Mouse (Mus musculus) intestine, embryonic 16.5 days (tissue): Measurements from ENCODE around the gene Nsl1. TPM values are rescaled to one million over a fixed set of nuclear protein-coding genes. Genes with fewer than 3 reads are reported as not detected.
A peak's percentile ranks its signal among the peaks of the same experiment; 100 is the strongest.

Experiments used
- ATAC-seq: fragments of 200-750 bp; cut with Nextera tagmentation; 2 replicates; pipeline ENCODE4 v1.8.0; 2017; ENCODE audit warnings: moderate TSS enrichment, moderate library complexity
- H3K27ac ChIP-seq: fragments of 300-500 bp; sonication (generic); 2 replicates; pipeline ENCODE4 v1.5.1; 2014; ENCODE audit warnings: mild to moderate bottlenecking, low read length
- H3K27me3 ChIP-seq: fragments of 300-500 bp; sonication (generic); replicated peaks from 2 replicates; pipeline ENCODE4 v1.6.1; 2014; ENCODE audit warnings: low read length, control low read depth, mixed read lengths; ENCODE audit not compliant: control insufficient read depth, insufficient read depth
- H3K36me3 ChIP-seq: fragments of 300-500 bp; sonication (generic); 2 replicates; pipeline ENCODE4 v1.6.1; 2014; ENCODE audit warnings: low read length, control low read depth; ENCODE audit not compliant: control insufficient read depth, insufficient read depth
- H3K4me1 ChIP-seq: fragments of 300-500 bp; sonication (generic); 2 replicates; pipeline ENCODE4 v1.6.1; 2014; ENCODE audit warnings: low read length, control low read depth, mixed read lengths; ENCODE audit not compliant: control insufficient read depth, insufficient read depth
- H3K4me2 ChIP-seq: fragments of 300-500 bp; sonication (generic); 2 replicates; pipeline ENCODE4 v1.6.1; 2014; ENCODE audit warnings: low read depth, low read length, control low read depth
- H3K4me3 ChIP-seq: fragments of 300-500 bp; sonication (generic); 2 replicates; pipeline ENCODE4 v1.5.1; 2014; ENCODE audit warnings: mild to moderate bottlenecking, low read length
- H3K9ac ChIP-seq: fragments of 300-500 bp; sonication (generic); 2 replicates; pipeline ENCODE4 v1.6.1; 2014; ENCODE audit warnings: low read depth, low read length
- H3K9me3 ChIP-seq: fragments of 300-500 bp; sonication (generic); 2 replicates; pipeline ENCODE4 v1.6.1; 2016; ENCODE audit warnings: low read length, control low read depth; ENCODE audit not compliant: control insufficient read depth
- WGBS: fragments of 180-500 bp; shearing (Covaris S2); extraction: QIAGEN DNeasy Blood & Tissue Kit; methylation state at CpG from one replicate; pipeline ENCODE4 v1.1.7; 2014; 5-methylcytosine and 5-hydroxymethylcytosine counted together
- polyA plus RNA-seq: library from polyadenylated mRNA; unstranded; fragments of >200 nt; fragmentation: Nextera tagmentation; extraction: Ambion mirVana; gene quantifications from 2 replicates; pipeline ENCODE4 v1.2.1, GENCODE M21; 2015

Gene Nsl1
- polyA plus RNA-seq, 1 experiment from 2014 or later, result 16.2 TPM

DNA sequence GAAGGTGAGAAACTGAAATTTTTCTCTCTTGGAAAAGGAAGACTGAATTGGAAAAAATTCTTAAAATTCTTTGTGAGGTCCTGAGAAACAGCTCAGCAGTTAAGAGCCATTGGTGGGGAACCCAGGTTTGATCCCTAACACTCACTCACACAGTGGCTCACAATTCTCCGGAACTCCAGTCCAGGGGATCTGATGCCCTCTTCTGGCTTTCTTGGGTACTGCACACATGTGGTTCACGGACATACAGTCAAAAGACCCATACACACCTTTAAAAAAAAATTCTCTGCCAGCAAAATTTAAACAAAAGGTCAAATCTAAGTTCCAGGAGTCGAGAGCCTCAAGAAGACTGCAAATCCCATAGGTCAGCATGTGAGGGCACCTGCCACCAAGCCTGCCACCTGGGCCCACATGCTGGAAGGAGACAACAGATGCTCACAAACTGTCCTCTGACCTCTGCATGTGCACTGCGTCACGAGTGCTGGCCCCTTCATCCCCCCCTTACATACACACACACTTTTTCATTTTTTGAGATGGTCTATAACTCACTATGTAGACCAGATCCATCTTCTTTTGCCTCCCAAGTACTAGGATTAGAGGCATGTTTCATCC lies 22.2 kb downstream of the Nsl1 start:
- Histone ChIP-seq H3K36me3 (peaks cover 6% of the 10 kb centered on the region; the same call in 1 of the 2 replicates), H3K9me3 (no peaks in the 10 kb centered on the region), H3K27ac (no peak overlapping the region), H3K27me3 (no peaks in the 10 kb centered on the region), H3K4me1 (peaks cover 2% of the 10 kb centered on the region; the same call in 1 of the 2 replicates), H3K4me3 (no peak overlapping the region), H3K4me2 (no peak overlapping the region), H3K9ac (no peak overlapping the region)
- 73% methylated on average over 5 of the region's 5 CpGs for WGBS
- ATAC-seq, result no peak

DNA sequence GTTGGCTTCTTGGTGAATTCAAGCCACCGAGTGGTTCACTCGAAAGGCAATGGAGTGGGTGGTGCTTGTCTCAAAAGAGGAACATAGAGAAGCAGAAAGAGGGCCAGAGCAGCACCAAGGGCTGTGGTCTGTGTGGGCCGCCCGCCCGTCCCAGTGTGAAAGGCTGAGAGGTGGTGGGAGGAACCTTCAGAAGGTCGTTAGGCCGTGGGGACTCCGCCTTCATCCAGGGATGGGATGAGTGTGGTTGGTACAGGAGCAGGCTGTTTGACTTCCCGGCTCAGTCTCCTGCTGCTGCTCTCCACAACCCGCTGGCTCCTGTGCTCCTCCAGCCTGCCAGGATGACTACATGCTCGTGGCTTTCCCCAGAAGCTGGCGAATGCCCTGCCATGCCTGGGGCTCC lies 22.8 kb downstream of the Nsl1 start:
- Histone ChIP-seq H3K4me3 (no peak overlapping the region), H3K27me3 (no peaks in the 10 kb centered on the region), H3K4me1 (peaks cover 2% of the 10 kb centered on the region; the same call in 1 of the 2 replicates), H3K36me3 (peaks cover 6% of the 10 kb centered on the region; the same call in 1 of the 2 replicates), H3K9ac (no peak overlapping the region), H3K27ac (no peak overlapping the region), H3K9me3 (no peaks in the 10 kb centered on the region), H3K4me2 (no peak overlapping the region)
- no peak for ATAC-seq
- WGBS, result 83% methylated on average over 12 of the region's 12 CpGs

DNA sequence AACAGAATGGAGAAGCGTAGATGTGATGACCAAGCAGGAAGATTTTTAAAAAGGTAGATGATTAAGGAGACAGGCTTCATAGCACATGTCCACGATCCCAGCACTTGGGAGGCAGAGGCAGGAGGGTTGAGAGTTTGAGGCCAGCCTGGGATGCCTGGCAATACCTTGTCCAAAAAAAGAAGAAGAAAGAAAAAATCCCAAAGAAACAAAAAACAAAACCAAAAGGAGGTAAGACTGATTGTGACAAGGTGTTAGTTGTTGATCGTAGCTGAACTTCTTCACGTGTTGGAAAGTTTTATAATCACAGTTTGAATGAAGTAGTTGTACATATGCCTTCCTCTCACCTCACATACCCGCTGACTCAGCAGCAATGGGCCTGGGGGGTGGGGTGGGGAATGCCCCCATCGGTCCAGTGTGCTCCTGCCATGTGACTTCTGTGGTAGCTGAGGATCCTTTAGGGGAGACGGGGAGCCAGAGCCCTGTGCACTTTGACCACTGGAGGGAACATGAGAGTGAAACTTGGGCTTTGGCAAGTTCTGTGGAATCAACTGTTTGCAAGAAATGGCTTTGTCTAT lies 23.6 kb downstream of the Nsl1 start:
- no peak overlapping the region for H3K27ac ChIP-seq
- H3K4me3 ChIP-seq, result no peak overlapping the region
- H3K27me3 ChIP-seq, result no peaks in the 10 kb centered on the region
- H3K9ac ChIP-seq, result no peak overlapping the region
- H3K4me2 ChIP-seq, result no peak overlapping the region
- 0 out of 2 replicates have a peak, but pooled peaks cover 6% of the 10 kb centered on the region for H3K36me3 ChIP-seq
- 82% methylated on average over 7 of the region's 7 CpGs for WGBS
- H3K4me1 ChIP-seq, result peaks cover 2% of the 10 kb centered on the region; the same call in 1 of the 2 replicates
- no peak for ATAC-seq
- no peaks in the 10 kb centered on the region for H3K9me3 ChIP-seq

DNA sequence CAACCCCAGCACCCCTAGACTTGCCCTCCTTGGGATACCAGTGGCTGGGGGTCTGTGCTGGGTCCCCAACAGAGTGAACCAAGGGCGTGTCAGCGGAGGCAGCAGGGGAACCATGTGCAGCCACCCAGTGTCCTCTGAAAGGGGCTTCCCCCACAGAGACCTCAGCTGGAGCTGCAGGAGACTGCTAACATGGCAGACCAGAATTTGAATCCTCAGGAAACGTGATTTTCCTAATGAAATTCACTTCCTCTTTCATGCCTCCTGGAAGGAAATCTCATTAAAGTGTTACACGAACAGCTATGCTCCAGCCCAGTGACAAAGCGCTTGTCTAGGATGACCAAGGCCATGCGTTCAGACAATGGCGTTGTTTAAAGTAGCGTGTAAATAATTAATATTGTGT lies 24.1 kb downstream of the Nsl1 start:
- Histone ChIP-seq H3K9ac (no peak overlapping the region), H3K27ac (no peak overlapping the region; the same call in 1 of the 2 replicates), H3K27me3 (no peaks in the 10 kb centered on the region), H3K4me1 (peaks cover 2% of the 10 kb centered on the region; the same call in 1 of the 2 replicates), H3K4me3 (no peak overlapping the region), H3K36me3 (0 out of 2 replicates have a peak, but pooled peaks cover 5% of the 10 kb centered on the region), H3K4me2 (no peak overlapping the region), H3K9me3 (no peaks in the 10 kb centered on the region)
- 73% methylated on average over 8 of the region's 8 CpGs for WGBS
- no peak for ATAC-seq

DNA sequence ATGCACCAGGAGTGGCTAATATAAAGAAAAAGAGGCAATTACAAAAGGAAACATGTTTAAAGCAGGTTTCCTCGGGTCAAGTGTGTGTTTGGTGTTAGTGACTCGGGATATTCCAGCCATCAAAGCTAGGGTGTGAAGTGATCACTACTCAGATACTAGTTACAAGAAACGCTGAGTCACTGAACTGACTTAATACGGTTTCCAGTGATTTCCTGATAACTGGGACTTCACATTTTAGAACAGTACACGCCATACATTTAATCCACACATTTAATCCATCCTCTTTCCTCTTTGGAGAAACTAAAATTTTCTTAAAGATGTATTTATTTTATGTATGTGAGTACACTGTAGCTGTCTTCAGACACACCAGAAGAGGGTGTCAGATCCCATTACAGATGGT lies 25.1 kb downstream of the Nsl1 start:
- H3K4me3 ChIP-seq, result no peak overlapping the region
- no peak overlapping the region for H3K27ac ChIP-seq
- no peaks in the 10 kb centered on the region for H3K27me3 ChIP-seq
- no peak overlapping the region for H3K9ac ChIP-seq
- peaks cover 2% of the 10 kb centered on the region; the same call in 1 of the 2 replicates for H3K4me1 ChIP-seq
- H3K9me3 ChIP-seq, result no peaks in the 10 kb centered on the region
- H3K4me2 ChIP-seq, result no peak overlapping the region
- WGBS, result 79% methylated on average over 5 of the region's 5 CpGs
- ATAC-seq, result no peak
- no peaks in the 10 kb centered on the region for H3K36me3 ChIP-seq

DNA sequence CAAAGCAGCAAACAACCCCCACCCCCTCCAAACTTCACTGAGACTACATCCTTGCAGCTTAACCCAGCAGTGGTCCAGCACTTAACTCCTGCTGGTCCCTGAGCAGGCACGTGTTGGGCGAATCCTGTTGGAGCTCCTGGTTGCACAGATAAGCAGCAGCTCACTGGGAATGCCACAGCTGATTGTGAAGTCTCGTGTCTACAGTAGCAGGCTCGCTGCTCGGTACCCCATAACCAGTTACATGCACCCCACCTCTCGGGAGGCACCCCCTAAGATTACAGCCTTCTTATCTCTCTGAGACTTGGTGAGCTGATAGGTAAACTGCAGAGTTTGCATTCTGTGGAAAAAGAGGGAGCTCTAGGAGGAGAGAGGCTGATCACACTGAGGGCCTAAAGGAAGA lies 26.5 kb downstream of the Nsl1 start:
- Histone ChIP-seq H3K36me3 (no peaks in the 10 kb centered on the region), H3K4me2 (no peak overlapping the region), H3K9ac (no peak overlapping the region), H3K27ac (no peak overlapping the region), H3K9me3 (no peaks in the 10 kb centered on the region), H3K27me3 (no peaks in the 10 kb centered on the region), H3K4me1 (peaks cover 2% of the 10 kb centered on the region; the same call in 1 of the 2 replicates), H3K4me3 (no peak overlapping the region)
- WGBS, result 64% methylated on average over 6 of the region's 6 CpGs
- ATAC-seq, result peak; percentile 34; the same call in 1 of the 2 replicates

DNA sequence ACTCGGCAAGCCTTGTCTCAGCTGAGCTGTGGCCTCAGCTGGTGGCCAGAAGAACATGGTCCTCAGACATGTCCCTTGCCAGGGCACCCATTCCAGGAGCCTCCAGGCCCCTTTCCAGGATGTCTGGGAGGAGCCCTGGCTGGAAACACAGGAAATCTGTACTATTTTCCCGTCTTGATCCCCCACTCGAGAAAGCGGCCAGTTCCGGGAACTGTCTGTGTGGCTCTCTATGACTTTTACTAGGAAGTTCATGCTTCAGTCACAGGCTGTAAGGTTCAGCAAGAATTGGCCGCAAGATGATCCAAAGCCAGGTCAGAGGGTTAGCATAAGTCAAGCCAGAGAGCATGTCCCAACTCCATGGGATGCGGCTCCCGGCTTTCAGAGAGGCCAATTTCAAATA lies 29.2 kb downstream of the Nsl1 start:
- Histone ChIP-seq H3K36me3 (no peaks in the 10 kb centered on the region), H3K4me1 (peaks cover 8% of the 10 kb centered on the region), H3K4me3 (no peak overlapping the region), H3K27ac (no peak overlapping the region), H3K4me2 (no peak overlapping the region), H3K9me3 (no peaks in the 10 kb centered on the region), H3K27me3 (no peaks in the 10 kb centered on the region), H3K9ac (no peak overlapping the region)
- 77% methylated on average over 8 of the region's 8 CpGs for WGBS
- ATAC-seq, result no peak

DNA sequence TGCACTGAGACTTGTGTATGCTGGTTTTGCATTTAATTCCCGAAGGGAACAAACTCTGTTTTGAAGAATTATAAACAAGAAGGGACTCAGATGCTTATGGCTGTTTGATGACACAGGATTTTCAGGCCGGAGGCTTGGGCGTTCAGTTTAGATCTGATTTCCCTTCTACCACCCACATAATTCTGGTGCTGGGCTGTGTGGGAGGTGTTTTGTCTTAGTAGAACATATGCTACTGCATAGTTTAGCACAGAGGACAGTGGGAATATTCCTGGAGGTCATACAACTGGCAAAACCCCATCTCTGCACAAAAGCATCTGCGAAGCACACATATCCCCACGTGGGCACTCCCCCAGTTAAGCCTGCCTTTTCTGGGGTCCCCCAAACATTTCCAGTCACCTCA lies 30.8 kb downstream of the Nsl1 start:
- H3K4me3 ChIP-seq, result no peak overlapping the region
- H3K4me1 ChIP-seq, result peaks cover 15% of the 10 kb centered on the region
- H3K9ac ChIP-seq, result no peak overlapping the region
- H3K27me3 ChIP-seq, result no peaks in the 10 kb centered on the region
- ATAC-seq, result no peak
- H3K27ac ChIP-seq, result peak overlapping the region; percentile 18; the same call in 1 of the 2 replicates
- H3K36me3 ChIP-seq, result no peaks in the 10 kb centered on the region
- 62% methylated on average over 5 of the region's 5 CpGs for WGBS
- no peak overlapping the region for H3K4me2 ChIP-seq
- no peaks in the 10 kb centered on the region for H3K9me3 ChIP-seq

DNA sequence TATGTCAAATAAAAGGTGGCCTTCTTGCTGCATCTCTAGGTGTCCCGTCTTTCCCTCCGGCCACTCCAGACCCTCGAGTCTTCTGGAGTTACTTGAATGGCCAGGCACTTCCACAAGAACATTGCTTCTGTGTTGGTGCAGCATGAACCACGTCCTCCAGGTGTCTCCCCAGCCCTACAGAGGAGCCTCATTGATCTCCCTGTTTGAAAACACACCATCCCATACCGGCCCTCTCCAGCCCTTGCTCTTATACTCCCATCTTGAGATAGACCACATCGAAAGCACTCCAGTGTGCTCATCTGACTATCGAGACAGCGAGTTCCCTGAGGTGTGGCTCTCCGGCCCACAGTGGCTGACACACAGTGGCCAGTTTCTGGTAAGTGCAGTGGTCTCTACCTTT lies 32.2 kb downstream of the Nsl1 start:
- H3K4me3 ChIP-seq, result no peak overlapping the region
- no peaks in the 10 kb centered on the region for H3K9me3 ChIP-seq
- no peaks in the 10 kb centered on the region for H3K36me3 ChIP-seq
- 76% methylated on average over 9 of the region's 9 CpGs for WGBS
- H3K4me2 ChIP-seq, result no peak overlapping the region
- peaks cover 4% of the 10 kb centered on the region; the same call in 1 of the 2 replicates for H3K27me3 ChIP-seq
- H3K9ac ChIP-seq, result no peak overlapping the region
- ATAC-seq, result no peak
- no peak overlapping the region for H3K27ac ChIP-seq
- H3K4me1 ChIP-seq, result peaks cover 15% of the 10 kb centered on the region
